Mouse (Mus musculus) stomach, embryonic 14.5 days (tissue): ENCODE data around the gene Mall. TPM values are rescaled to one million over a fixed set of nuclear protein-coding genes. Genes with fewer than 3 reads are reported as not detected.

ENCODE experiments used
- ATAC-seq: fragments of 200-750 bp; cut with Nextera tagmentation; 2 replicates; pipeline ENCODE4 v1.8.0; 2017; ENCODE audit warnings: low read depth, moderate TSS enrichment; ENCODE audit not compliant: insufficient number of reproducible peaks, insufficient read depth, low FRiP score
- H3K27ac ChIP-seq: fragments of 300-500 bp; sonication (generic); 2 replicates; pipeline ENCODE4 v1.5.1; 2014; ENCODE audit warnings: mild to moderate bottlenecking, low read length, moderate library complexity, mixed read lengths
- H3K27me3 ChIP-seq: fragments of 300-500 bp; sonication (generic); 2 replicates; pipeline ENCODE4 v1.6.1; 2014; ENCODE audit warnings: low read length, control low read depth, mixed read lengths; ENCODE audit not compliant: control insufficient read depth, insufficient read depth
- H3K36me3 ChIP-seq: fragments of 300-500 bp; sonication (generic); 2 replicates; pipeline ENCODE4 v1.6.1; 2014; ENCODE audit warnings: mild to moderate bottlenecking, control low read depth, low read length, moderate library complexity, mixed read lengths; ENCODE audit not compliant: control insufficient read depth, insufficient read depth
- H3K4me1 ChIP-seq: fragments of 300-500 bp; sonication (generic); 2 replicates; pipeline ENCODE4 v1.6.1; 2014; ENCODE audit warnings: low read length, control low read depth, mixed read lengths; ENCODE audit not compliant: control insufficient read depth, insufficient read depth
- H3K4me2 ChIP-seq: fragments of 300-500 bp; sonication (generic); replicated peaks from 2 replicates; pipeline ENCODE4 v1.6.1; 2014; ENCODE audit warnings: low read depth, low read length, control low read depth
- H3K4me3 ChIP-seq: fragments of 300-500 bp; sonication (generic); 2 replicates; pipeline ENCODE4 v1.5.1; 2014; ENCODE audit warnings: low read depth, low read length, control low read depth
- H3K9ac ChIP-seq: fragments of 300-500 bp; sonication (generic); replicated peaks from 2 replicates; pipeline ENCODE4 v1.6.1; 2014; ENCODE audit warnings: low read depth, mild to moderate bottlenecking, control low read depth, low read length, moderate library complexity, mixed read lengths
- H3K9me3 ChIP-seq: fragments of 300-500 bp; sonication (generic); 2 replicates; pipeline ENCODE4 v1.6.1; 2016; ENCODE audit warnings: low read depth, low read length, control low read depth; ENCODE audit not compliant: control insufficient read depth
- WGBS: fragments of 180-500 bp; shearing (Covaris S2); extraction: QIAGEN DNeasy Blood & Tissue Kit; methylation state at CpG from one replicate; pipeline ENCODE4 v1.1.7; 2014; 5-methylcytosine and 5-hydroxymethylcytosine counted together
- polyA plus RNA-seq: library from polyadenylated mRNA; unstranded; fragments of >200 nt; fragmentation: Nextera tagmentation; extraction: Ambion mirVana; gene quantifications from 2 replicates; pipeline ENCODE4 v1.2.1, GENCODE M21; 2014

Gene Mall
- polyA plus RNA-seq, 1 experiment from 2014 or later, result 8.9 TPM

GRCm38 (mm10) chr2:127667843-127668506 is 61.8 kb downstream of the Mall start:
- no peaks in the 10 kb centered on the region for H3K36me3 ChIP-seq
- H3K4me2 ChIP-seq, result no peak overlapping the region

GRCm38 (mm10) chr2:127667015-127667414 is 62.7 kb downstream of the Mall start:
- Histone ChIP-seq H3K27ac (no peak overlapping the region), H3K4me2 (no peak overlapping the region), H3K36me3 (no peaks in the 10 kb centered on the region), H3K9me3 (no peaks in the 10 kb centered on the region), H3K27me3 (no peaks in the 10 kb centered on the region), H3K4me3 (no peak overlapping the region), H3K4me1 (no peaks in the 10 kb centered on the region), H3K9ac (no peak overlapping the region)
- no peak for ATAC-seq

More at GRCm38 (mm10) chr2:127667843-127668506, 61.8 kb downstream of the Mall start:
- Histone ChIP-seq H3K4me3 (no peak overlapping the region), H3K4me1 (no peaks in the 10 kb centered on the region), H3K9me3 (no peaks in the 10 kb centered on the region), H3K27ac (no peak overlapping the region), H3K9ac (no peak overlapping the region), H3K27me3 (no peaks in the 10 kb centered on the region)
- WGBS, result 23% methylated on average over 2 of the region's 2 CpGs
- no peak for ATAC-seq

GRCm38 (mm10) chr2:127662708-127663107 is 67.0 kb downstream of the Mall start:
- Histone ChIP-seq H3K9me3 (no peaks in the 10 kb centered on the region), H3K27ac (no peak overlapping the region), H3K27me3 (no peaks in the 10 kb centered on the region), H3K9ac (no peak overlapping the region), H3K36me3 (no peaks in the 10 kb centered on the region), H3K4me3 (no peak overlapping the region), H3K4me1 (no peaks in the 10 kb centered on the region), H3K4me2 (no peak overlapping the region)
- 39% methylated on average over 2 of the region's 2 CpGs for WGBS
- no peak for ATAC-seq

GRCm38 (mm10) chr2:127656086-127656720 is 73.5 kb downstream of the Mall start, which contains the start of gene Mal:
Gene Mal (minus strand): TSS chr2:127656695.
- H3K4me3 ChIP-seq, result peak within 1 kb of the TSS; percentile 35
- no peak within 1 kb of the TSS; the same call in 1 of the 2 replicates for H3K9ac ChIP-seq
- ATAC-seq, result no peak
- H3K4me2 ChIP-seq, result peak within 1 kb of the TSS; percentile 61
- WGBS, result under 1% methylated on average over 43 of the region's 43 CpGs
- peaks cover 4% of the 10 kb centered on the region for H3K4me1 ChIP-seq
- no peak within 1 kb of the TSS for H3K27ac ChIP-seq
- no peaks in the 10 kb centered on the region for H3K36me3 ChIP-seq
- no peaks in the 10 kb centered on the region for H3K9me3 ChIP-seq
- peaks cover 31% of the 10 kb centered on the region for H3K27me3 ChIP-seq

GRCm38 (mm10) chr2:127655419-127655818 is 74.3 kb downstream of the Mall start:
- Histone ChIP-seq H3K27ac (no peak overlapping the region), H3K9me3 (no peaks in the 10 kb centered on the region), H3K36me3 (no peaks in the 10 kb centered on the region), H3K9ac (no peak overlapping the region), H3K27me3 (peaks cover 31% of the 10 kb centered on the region), H3K4me1 (peaks cover 4% of the 10 kb centered on the region), H3K4me2 (peak overlapping the region; percentile 61), H3K4me3 (peak overlapping the region; percentile 35; the same call in 1 of the 2 replicates)
- ATAC-seq, result no peak
- WGBS, result 12% methylated on average over 9 of the region's 9 CpGs

- no peaks in the 10 kb centered on the region for H3K36me3 ChIP-seq
- H3K9ac ChIP-seq, result no peak overlapping the region
- peaks cover 4% of the 10 kb centered on the region for H3K4me1 ChIP-seq
- H3K27me3 ChIP-seq, result peaks cover 31% of the 10 kb centered on the region
- H3K4me3 ChIP-seq, result no peak overlapping the region
- WGBS, result 69% methylated on average over 3 of the region's 3 CpGs
- H3K4me2 ChIP-seq, result no peak overlapping the region
- H3K27ac ChIP-seq, result no peak overlapping the region
- ATAC-seq, result no peak
- H3K9me3 ChIP-seq, result no peaks in the 10 kb centered on the region
These were observed 74.9 kb downstream of the Mall start for GRCm38 (mm10) chr2:127654786-127655185.

Other genes with a start within 250 kb of the Mall start
- 6.3 and 6.9 TPM in 2 replicates for gene Kcnip3, start 207.8 kb downstream of the Mall start, polyA plus RNA-seq
- 12.1 and 14.1 TPM in 2 replicates for gene Prom2, start 188.5 kb downstream of the Mall start, polyA plus RNA-seq
- 3.8 and 5.0 TPM in 2 replicates for gene Zfp661, start 142.8 kb downstream of the Mall start, polyA plus RNA-seq
- gene Mrps5, start 142.7 kb downstream of the Mall start, polyA plus RNA-seq, result 125 and 132 TPM in 2 replicates
- 7.0 and 10.4 TPM in 2 replicates for gene Mal, start 73.2 kb downstream of the Mall start, polyA plus RNA-seq
- 22.9 and 23.2 TPM in 2 replicates for gene Nphp1, start 59.0 kb upstream of the Mall start, polyA plus RNA-seq
- 37.1 and 37.2 TPM in 2 replicates for gene Mtln, start 62.6 kb upstream of the Mall start, polyA plus RNA-seq
- 24.7 and 27.5 TPM in 2 replicates for gene Bub1, start 101.9 kb upstream of the Mall start, polyA plus RNA-seq
- 0.16 and 0.21 TPM in 2 replicates for gene Acoxl, start 108.9 kb upstream of the Mall start, polyA plus RNA-seq